Mouse (Mus musculus): ENCODE measurements at regions not wholly inside any gene's neighbourhood (a gene's known extent, or its start where the extent isn't known, plus 50 kb on each side); places are given as distances from the start of the nearest gene placed in this dataset.
A peak's percentile ranks its signal among the peaks of the same experiment; 100 is the strongest.

- Histone ChIP-seq H3K4me1 (replicated peaks; ENCODE audit: insufficient read depth, low read length) (0 out of 2 replicates have a peak, but pooled peaks cover 5% of the 10 kb centered on the region), H3K36me3 (ENCODE audit: insufficient read depth, low read length) (no peaks in the 10 kb centered on the region), H3K9ac (ENCODE audit: low read depth, low read length) (no peak overlapping the region), H3K9me3 (replicated peaks; ENCODE audit: low read length) (no peaks in the 10 kb centered on the region), H3K4me2 (ENCODE audit: low read length) (no peak overlapping the region), H3K27ac (no peak overlapping the region), H3K27me3 (ENCODE audit: insufficient read depth, low read length) (no peaks in the 10 kb centered on the region), H3K4me3 (replicated peaks; ENCODE audit: low read depth, low read length) (no peak overlapping the region)
- no peak for TF ChIP-seq CTCF (IDR thresholded peaks at IDR 0.05; ENCODE audit: low read depth)
- DNase-seq (ENCODE audit: low spot score) (no peak), ATAC-seq (replicated peaks; ENCODE audit: low FRiP score, low read depth) (no peak)
- WGBS = 76% methylated on average over 11 of the region's 11 CpGs
Measured at GRCm38 (mm10) chr6:6695742-6696430, 117.4 kb upstream of the Sem1 start.

DNA sequence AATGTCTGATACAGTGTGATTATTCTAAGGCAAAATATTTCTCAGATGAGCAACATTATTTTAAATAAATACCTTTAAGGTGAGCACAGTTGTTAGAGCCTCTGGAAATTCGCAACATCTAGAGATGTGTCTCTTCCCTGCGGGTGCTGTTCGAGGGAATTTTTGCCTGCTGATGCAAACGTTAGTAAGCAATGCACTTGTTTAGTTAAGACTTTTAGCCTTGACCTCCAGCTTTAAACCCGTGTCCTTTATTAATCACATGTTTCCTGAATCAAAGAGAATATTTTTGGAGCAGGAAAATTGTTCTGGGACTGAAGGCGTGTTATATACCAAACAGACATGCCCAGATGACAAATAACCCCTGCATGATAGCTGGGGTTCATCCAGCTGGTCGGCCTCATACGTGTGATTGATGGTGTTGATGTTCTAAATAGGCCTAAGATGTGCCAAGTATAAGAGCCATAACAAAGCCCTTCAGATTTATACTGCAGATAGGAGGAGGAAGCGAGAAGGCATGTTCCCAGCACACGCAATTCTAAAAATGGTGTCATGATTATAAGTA is 119.0 kb upstream of the Sem1 start:
- Histone ChIP-seq H3K27me3 (ENCODE audit: insufficient read depth, low read length) (no peaks in the 10 kb centered on the region), H3K4me1 (replicated peaks; ENCODE audit: insufficient read depth, low read length) (0 out of 2 replicates have a peak, but pooled peaks cover 5% of the 10 kb centered on the region), H3K27ac (no peak overlapping the region), H3K36me3 (ENCODE audit: insufficient read depth, low read length) (no peaks in the 10 kb centered on the region), H3K4me2 (ENCODE audit: low read length) (no peak overlapping the region), H3K9ac (ENCODE audit: low read depth, low read length) (no peak overlapping the region), H3K4me3 (replicated peaks; ENCODE audit: low read depth, low read length) (no peak overlapping the region), H3K9me3 (replicated peaks; ENCODE audit: low read length) (no peaks in the 10 kb centered on the region)
- WGBS = 43% methylated on average over 10 of the region's 10 CpGs
- peak; percentile 51 for DNase-seq (ENCODE audit: low spot score)
- no peak for TF ChIP-seq CTCF (IDR thresholded peaks at IDR 0.05; ENCODE audit: low read depth)
- ATAC-seq (replicated peaks; ENCODE audit: low FRiP score, low read depth) = no peak

GRCm38 (mm10) chr6:6706729-6707128 is 128.3 kb upstream of the Sem1 start:
- H3K27ac ChIP-seq = no peak overlapping the region
- ATAC-seq (replicated peaks; ENCODE audit: low FRiP score, low read depth) (no peak), DNase-seq (ENCODE audit: low spot score) (no peak)
- no peaks in the 10 kb centered on the region for H3K4me1 ChIP-seq (replicated peaks; ENCODE audit: insufficient read depth, low read length)
- H3K36me3 ChIP-seq (ENCODE audit: insufficient read depth, low read length) = no peaks in the 10 kb centered on the region
- H3K4me2 ChIP-seq (ENCODE audit: low read length) = no peak overlapping the region
- H3K9ac ChIP-seq (ENCODE audit: low read depth, low read length) = no peak overlapping the region
- WGBS = 89% methylated on average over 4 of the region's 4 CpGs
- TF ChIP-seq CTCF (IDR thresholded peaks at IDR 0.05; ENCODE audit: low read depth) = no peak
- H3K9me3 ChIP-seq (replicated peaks; ENCODE audit: low read length) = no peaks in the 10 kb centered on the region
- no peak overlapping the region for H3K4me3 ChIP-seq (replicated peaks; ENCODE audit: low read depth, low read length)
- H3K27me3 ChIP-seq (ENCODE audit: insufficient read depth, low read length) = no peaks in the 10 kb centered on the region

DNA sequence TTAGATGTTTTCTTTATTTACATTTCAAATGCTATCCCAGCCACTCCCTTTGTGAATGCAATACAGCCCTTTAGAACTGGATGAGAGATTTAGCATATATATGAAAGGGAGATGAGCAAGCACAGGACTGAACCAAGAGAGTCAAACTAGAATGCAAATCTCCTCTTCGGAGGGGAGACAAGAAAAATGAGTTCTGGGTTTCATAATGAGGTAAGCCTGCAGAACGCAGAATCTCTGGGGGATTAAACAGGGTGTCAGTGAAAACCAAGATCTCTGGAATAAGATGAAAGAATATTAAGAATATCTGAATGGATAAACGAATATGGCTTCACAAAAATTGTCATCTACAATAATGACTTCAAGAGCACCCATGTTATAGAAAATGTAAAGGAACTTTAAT is 130.6 kb upstream of the Sem1 start:
- H3K4me1 ChIP-seq (replicated peaks; ENCODE audit: insufficient read depth, low read length) = no peaks in the 10 kb centered on the region
- H3K36me3 ChIP-seq (ENCODE audit: insufficient read depth, low read length) = no peaks in the 10 kb centered on the region
- H3K4me2 ChIP-seq (ENCODE audit: low read length) = no peak overlapping the region
- no peaks in the 10 kb centered on the region for H3K9me3 ChIP-seq (replicated peaks; ENCODE audit: low read length)
- TF ChIP-seq CTCF (IDR thresholded peaks at IDR 0.05; ENCODE audit: low read depth) = no peak
- DNase-seq (ENCODE audit: low spot score) (no peak), ATAC-seq (replicated peaks; ENCODE audit: low FRiP score, low read depth) (no peak)
- no peaks in the 10 kb centered on the region for H3K27me3 ChIP-seq (ENCODE audit: insufficient read depth, low read length)
- no peak overlapping the region for H3K27ac ChIP-seq
- 77% methylated on average over 3 of the region's 3 CpGs for WGBS
- H3K9ac ChIP-seq (ENCODE audit: low read depth, low read length) = no peak overlapping the region
- H3K4me3 ChIP-seq (replicated peaks; ENCODE audit: low read depth, low read length) = no peak overlapping the region

- no peak for TF ChIP-seq CTCF (IDR thresholded peaks at IDR 0.05; ENCODE audit: low read depth)
- WGBS = 80% methylated on average over 3 of the region's 3 CpGs
- Histone ChIP-seq H3K4me3 (replicated peaks; ENCODE audit: low read depth, low read length) (no peak overlapping the region), H3K27ac (no peak overlapping the region), H3K36me3 (ENCODE audit: insufficient read depth, low read length) (no peaks in the 10 kb centered on the region), H3K4me2 (ENCODE audit: low read length) (no peak overlapping the region), H3K9me3 (replicated peaks; ENCODE audit: low read length) (no peaks in the 10 kb centered on the region), H3K9ac (ENCODE audit: low read depth, low read length) (no peak overlapping the region), H3K4me1 (replicated peaks; ENCODE audit: insufficient read depth, low read length) (no peaks in the 10 kb centered on the region), H3K27me3 (ENCODE audit: insufficient read depth, low read length) (no peaks in the 10 kb centered on the region)
- ATAC-seq (replicated peaks; ENCODE audit: low FRiP score, low read depth) (no peak), DNase-seq (ENCODE audit: low spot score) (no peak)
Measured at GRCm38 (mm10) chr6:6730259-6730658, 132.9 kb upstream of the Dlx6 start.

DNA sequence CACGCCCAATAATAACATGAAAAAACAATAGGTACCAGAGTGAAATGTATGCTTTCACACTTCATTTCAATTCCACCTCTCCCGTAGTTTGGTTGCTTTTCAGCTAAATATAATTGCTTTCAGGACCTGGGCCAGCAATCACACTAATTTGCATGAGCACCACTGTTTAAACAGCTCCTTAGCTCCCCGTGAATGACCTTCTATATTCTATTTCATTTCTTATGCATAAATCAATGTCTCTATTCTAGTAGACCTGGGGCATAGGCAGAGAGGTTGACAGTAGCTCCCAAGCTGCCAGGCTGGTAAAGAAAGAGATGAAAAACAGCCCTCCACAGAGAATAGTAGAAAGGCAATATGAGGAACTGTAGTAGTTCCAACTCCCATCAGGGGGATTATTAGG is 117.7 kb upstream of the Dlx6 start:
- 44% methylated on average over 3 of the region's 3 CpGs for WGBS
- Histone ChIP-seq H3K27me3 (ENCODE audit: insufficient read depth, low read length) (no peaks in the 10 kb centered on the region), H3K36me3 (ENCODE audit: insufficient read depth, low read length) (no peaks in the 10 kb centered on the region), H3K27ac (no peak overlapping the region), H3K4me2 (ENCODE audit: low read length) (no peak overlapping the region), H3K9ac (ENCODE audit: low read depth, low read length) (no peak overlapping the region), H3K9me3 (replicated peaks; ENCODE audit: low read length) (no peaks in the 10 kb centered on the region), H3K4me3 (replicated peaks; ENCODE audit: low read depth, low read length) (no peak overlapping the region), H3K4me1 (replicated peaks; ENCODE audit: insufficient read depth, low read length) (no peaks in the 10 kb centered on the region)
- no peak for TF ChIP-seq CTCF (IDR thresholded peaks at IDR 0.05; ENCODE audit: low read depth)
- DNase-seq (ENCODE audit: low spot score) (peak; percentile 2), ATAC-seq (replicated peaks; ENCODE audit: low FRiP score, low read depth) (no peak)
